Mouse (Mus musculus): ENCODE data around the gene Nol6. TPM values are rescaled to one million over a fixed set of nuclear protein-coding genes. Genes with fewer than 3 reads are reported as not detected.

Gene Nol6
- polyA plus RNA-seq, 2 experiments from 2014 or later: 14.6 to 29.2 TPM

DNA sequence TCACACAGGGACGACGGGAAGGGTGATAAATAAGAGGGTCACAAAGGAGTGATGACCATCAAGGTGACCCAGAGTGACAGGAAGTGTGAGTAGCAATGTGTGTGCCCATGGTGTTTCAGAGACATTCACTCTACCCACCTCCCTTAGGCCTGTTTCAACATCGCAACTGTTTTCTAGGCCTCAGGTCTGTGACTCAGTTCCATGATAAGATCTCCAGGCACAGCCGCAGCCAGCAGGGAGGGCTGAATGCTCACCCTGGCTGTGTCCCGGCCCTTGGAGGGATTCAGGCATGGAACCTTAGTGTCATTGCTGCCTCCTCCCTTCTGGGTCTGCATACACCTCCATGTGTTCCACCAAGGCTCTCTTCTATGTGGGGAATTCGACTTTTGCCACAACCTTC is 45.5 kb downstream of the Nol6 start:
- no peak for ATAC-seq

DNA sequence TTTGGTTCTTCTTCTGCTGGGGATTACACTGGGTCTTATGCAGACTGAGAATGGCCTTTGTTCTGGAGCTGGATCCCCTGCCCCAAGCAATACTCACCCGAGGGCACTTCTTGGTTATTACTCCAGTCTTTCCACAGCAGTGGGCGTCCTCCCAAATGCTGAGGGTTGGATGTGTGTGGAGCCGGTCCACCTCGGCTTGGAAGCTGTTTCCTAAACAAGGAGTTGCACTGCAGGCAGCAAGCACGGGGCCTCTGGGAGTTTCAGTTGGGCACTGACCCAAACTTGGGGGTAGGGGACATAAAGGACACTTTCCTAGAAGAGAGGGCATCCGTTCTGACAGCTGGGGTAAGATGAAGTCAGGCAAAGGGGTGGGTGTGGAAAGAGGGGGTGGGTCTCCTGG is 49.8 kb downstream of the Nol6 start:
- ATAC-seq: no peak

DNA sequence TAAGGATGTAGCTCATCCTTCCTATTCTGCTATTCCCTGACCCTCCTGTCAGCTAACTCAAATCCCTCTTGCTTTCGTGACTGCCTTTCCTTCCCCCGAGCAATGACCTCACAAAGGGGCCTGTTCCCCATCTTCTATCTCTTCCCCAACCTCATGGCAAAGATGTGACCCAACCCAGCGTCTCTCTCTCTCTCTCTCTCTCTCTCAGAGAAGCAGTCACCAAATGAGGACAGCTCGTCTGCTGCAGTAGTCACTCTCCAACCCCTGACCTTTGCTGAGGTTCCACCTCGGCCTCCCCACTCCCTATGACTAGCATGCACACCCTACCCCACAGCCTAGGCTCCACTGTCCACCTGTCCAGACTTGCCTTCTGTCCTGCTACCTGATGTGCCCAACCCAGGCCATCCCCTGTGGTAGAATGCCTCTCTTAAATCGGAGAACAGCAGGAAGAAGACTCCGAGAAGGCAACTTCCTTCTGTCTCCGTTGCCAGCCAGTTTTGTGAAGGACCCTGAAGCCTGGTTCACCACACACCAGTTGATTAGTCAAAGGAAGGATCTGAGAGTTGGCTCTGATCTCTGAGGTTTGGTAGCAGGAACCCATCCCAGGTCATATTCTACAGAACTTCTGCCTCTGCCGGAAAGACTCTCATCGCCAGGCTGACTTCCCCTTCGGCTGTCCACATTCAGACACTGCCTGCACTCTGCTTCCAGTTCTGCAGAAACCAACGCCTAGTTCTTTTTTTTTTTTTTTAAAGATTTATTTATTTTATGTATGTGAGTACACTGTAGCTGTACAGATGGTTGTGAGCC is 51.0 kb downstream of the Nol6 start:
- ATAC-seq: no peak

DNA sequence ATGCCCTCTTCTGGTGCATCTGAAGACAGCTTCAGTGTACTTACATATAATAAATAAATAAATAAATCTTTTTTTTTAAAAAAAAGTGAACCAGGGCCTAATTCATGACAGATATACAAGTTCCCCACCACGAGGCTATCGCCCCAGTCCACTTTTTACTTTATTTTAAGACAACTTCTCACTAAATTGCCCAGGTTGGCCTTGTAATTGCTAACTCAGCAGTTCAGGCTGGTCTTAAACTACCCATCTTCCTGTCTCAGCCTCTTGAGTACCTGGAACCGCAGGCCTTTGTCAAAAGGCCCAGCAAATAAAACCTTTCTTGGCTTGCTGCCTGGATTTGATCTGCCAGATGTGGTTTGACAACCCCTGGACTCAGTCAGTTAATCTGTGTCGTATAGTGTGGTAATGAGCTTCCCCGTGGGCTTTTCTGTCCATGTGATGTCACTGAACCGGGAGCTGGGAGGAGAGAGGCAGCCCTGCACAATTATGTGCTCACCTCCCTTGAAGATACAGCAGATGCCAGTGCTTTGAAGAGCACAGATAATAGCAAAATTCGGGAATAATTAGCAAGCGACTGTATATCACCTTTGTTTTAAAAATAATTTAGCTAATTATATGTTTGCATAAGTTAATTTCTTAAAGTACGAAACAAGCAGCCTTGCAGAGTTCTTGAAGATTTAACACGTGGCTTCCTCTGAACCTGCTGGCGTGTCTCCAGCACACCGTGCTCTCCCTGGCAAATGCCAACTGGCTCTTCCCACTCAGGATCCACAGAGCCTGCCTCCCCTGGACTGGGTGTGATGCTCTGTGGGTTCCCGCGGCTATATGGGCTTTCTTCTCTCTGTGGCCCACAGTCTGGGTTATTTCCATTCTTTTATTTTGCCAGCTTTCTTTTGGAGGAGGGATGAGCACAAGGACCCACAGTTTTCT is 52.5 kb downstream of the Nol6 start:
- ATAC-seq: no peak

DNA sequence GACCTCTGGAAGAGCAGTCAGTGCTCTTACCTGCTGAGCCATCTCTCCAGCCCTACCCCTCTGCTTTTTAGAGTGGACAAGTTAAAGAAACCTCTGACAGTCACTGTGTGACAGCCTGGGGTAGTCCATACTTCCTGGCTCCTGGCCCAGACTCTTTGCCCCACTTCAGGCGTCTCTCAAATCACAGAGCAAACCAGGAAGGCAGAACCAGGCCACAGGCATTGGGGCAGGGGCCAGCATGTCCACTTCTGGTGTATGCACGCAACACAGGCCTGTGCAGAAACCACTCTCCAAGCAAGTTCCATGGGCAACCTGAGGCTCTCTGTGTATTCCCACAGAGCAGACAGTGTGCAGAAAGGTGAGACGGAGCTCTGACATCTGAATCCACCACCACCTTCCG is 59.1 kb downstream of the Nol6 start:
- no peak for ATAC-seq

Other genes with a start within 250 kb of the Nol6 start
- not detected for gene Spink4, start 204.4 kb downstream of the Nol6 start, polyA plus RNA-seq (2017; shearing (Covaris generic))
- gene Bag1, start 176.2 kb downstream of the Nol6 start, polyA plus RNA-seq (2017; shearing (Covaris generic)): 10 to 100 TPM; 10.0 to 15.8 TPM
- gene Chmp5, start 176.0 kb downstream of the Nol6 start, polyA plus RNA-seq (2017; shearing (Covaris generic)): 100 to 1,000 TPM; 106 to 129 TPM
- gene Nfx1, start 153.5 kb downstream of the Nol6 start, polyA plus RNA-seq (2017; shearing (Covaris generic)): 100 to 1,000 TPM; 123 to 176 TPM
- not detected for gene Aqp7, start 76.3 kb downstream of the Nol6 start, polyA plus RNA-seq (2017; shearing (Covaris generic))
- 10 to 100 TPM in 1 of 2 experiments, 1 to 10 TPM in 1; 8.3 to 13.9 TPM for gene Aqp3, start 26.3 kb downstream of the Nol6 start, polyA plus RNA-seq (2017; shearing (Covaris generic))
- 10 to 100 TPM; 29.8 to 33.1 TPM for gene Ube2r2, start 11.3 kb upstream of the Nol6 start, polyA plus RNA-seq (2017; shearing (Covaris generic))
- gene Ubap2, start 150.7 kb upstream of the Nol6 start, polyA plus RNA-seq (2017; shearing (Covaris generic)): 10 to 100 TPM; 16.0 to 19.6 TPM
- 10 to 100 TPM; 27.5 to 30.8 TPM for gene Dcaf12, start 190.4 kb upstream of the Nol6 start, polyA plus RNA-seq (2017; shearing (Covaris generic))
- gene Ubap1, start 224.5 kb upstream of the Nol6 start, polyA plus RNA-seq (2017; shearing (Covaris generic)): 10 to 100 TPM; 36.3 to 40.4 TPM

All from CD4-positive, CD25-positive, alpha-beta regulatory T cell, adult 4 months (primary cell).